Mouse (Mus musculus): Measurements from ENCODE around the gene Tnrc6c.

Gene Tnrc6c

DNA sequence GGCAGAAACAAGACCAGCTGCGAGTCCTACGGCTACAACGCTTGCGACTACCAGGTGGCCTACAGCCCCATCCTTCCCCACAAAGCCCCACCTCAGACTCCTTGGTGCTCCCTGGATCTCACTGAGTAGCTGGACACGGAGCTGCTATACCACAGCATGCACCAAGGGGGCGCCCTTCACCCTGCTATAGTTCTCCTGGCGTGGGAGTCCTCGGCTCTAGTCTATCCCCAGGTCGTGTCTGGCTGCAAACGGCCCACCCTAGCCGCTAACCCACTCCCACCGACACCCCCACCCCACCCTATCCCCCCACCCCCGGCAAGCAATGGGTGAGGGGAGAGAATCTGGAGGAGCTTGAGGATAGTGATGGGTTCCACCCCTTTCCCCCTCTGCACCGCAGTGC is 136.2 kb downstream of the Tnrc6c start:
- peak; percentile 83 for DNase-seq (ENCODE audit: low read depth, low spot score)

DNA sequence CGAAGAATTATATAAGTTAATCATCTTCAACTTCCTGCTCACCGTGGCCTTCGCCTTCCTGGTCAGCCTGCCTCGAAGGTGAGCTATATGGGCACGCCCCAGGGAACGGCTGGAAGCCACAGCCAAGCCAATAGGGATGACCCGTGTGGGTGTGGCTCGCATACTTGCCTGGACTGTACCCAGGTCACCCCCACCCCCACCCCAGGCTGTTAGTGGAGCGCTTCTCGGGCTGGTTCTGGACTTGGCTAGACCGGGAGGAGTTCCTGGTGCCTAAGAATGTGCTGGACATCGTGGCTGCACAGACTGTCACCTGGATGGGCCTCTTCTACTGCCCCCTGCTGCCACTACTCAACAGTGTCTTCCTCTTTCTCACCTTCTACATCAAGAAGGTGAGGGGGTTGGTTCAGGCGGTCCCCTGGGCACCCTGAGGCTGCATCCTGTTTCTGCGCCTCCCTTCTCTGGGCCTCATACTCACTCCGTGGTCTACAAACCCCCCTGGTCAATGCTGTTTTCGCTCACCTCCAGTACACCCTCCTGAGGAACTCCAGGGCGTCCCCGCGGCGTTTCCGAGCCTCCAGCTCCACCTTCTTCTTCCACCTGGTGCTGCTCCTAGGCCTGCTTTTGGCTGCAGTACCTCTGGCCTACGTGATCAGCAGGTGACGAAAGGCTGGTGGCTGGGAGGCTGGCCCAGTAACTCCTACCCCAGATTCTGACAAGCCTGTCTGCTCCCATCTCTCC is 136.8 kb downstream of the Tnrc6c start:
- peak; percentile 78 for DNase-seq (ENCODE audit: low read depth, low spot score)

DNA sequence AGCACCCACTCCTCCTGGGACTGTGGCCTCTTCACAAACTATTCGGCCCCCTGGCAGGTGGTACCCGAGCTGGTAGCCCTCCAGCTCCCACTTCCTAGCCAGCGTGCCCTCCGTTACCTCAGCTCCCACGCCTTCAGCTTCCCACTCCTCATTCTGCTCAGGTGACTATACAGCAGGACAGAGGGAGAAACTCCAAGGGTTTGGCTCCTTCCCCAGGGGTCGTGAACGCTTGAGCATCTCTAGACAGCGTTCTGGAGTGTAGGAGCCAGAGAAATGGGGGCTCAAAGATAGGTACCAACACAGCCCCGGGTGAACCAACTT is 137.3 kb downstream of the Tnrc6c start:
- no peak for DNase-seq (ENCODE audit: low read depth, low spot score)

DNA sequence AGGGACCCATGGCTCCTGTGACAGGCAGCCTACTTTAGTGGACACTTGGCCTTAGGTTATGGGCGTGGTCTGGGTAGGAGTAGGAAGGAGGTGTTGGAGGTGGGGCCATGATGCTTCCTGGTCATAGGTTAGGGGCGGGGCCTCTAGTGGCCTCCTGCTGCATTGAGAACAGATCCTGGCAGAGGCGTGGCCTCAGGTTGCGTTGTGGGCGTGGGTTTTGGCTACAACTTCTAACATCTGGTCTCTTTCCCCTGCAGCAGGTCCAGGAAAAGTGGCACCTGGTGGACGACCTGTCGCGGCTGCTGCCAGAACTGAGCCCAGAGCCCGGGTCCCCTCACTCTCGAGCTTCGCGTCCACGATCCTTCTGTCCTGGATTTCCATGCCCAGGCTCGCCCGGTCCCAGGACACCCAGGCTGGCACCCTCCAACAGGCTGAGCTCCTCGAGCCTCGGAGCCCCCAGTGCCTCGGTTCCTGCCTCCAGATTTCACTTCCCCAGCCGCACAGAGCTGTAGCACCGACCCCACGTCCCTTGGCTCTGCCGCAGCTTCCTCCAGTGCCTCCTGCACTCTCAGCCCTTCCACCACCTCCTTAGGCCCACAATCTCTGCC is 138.3 kb downstream of the Tnrc6c start:
- DNase-seq (ENCODE audit: low read depth, low spot score) = peak; percentile 98

DNA sequence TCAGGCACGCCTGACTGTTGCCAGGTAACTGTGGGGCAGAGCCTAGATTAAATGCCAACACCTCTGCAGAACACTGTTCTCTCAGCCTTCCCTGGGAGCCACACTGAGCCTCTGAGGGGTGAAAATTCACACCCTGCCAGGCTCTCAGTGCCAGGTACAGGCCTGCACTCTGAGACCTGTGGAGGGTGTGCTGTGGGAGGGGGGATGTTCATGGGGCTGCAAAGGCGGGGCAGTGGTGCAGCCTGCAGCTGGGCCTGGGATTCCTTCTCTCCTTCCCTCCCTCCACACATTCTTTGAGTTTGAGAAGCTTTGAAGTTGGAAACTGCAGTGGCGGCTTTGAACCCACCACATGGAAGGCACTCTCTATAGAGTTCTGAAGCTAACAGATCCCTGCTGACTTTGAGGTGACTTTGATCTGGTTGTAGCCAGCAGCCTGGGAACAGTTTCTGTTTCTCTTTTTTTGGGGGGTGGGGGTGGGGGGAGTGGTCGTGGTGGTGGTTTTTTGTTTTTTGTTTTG is 140.0 kb downstream of the Tnrc6c start:
- no peak for DNase-seq (ENCODE audit: low read depth, low spot score)

DNA sequence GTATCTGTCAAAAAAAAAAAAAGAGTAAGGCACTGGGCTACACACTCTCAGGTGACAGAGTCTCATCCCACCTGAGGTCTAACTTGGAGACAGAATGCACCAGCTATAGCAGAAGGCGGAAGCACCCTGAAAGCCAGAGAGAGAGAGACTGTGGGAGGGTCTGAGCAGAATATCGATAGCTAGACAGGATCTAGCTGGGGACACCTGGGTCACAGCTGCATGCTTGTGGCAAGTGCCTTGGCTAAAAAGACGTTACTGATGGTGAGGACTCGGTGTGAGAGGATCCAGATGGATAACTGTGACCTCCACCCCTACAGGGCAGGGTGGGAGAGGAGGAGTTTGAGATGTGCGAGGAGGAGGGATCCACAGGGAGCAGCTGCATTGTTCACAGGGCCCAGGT is 142.9 kb downstream of the Tnrc6c start:
- no peak for DNase-seq (ENCODE audit: low read depth, low spot score)

DNA sequence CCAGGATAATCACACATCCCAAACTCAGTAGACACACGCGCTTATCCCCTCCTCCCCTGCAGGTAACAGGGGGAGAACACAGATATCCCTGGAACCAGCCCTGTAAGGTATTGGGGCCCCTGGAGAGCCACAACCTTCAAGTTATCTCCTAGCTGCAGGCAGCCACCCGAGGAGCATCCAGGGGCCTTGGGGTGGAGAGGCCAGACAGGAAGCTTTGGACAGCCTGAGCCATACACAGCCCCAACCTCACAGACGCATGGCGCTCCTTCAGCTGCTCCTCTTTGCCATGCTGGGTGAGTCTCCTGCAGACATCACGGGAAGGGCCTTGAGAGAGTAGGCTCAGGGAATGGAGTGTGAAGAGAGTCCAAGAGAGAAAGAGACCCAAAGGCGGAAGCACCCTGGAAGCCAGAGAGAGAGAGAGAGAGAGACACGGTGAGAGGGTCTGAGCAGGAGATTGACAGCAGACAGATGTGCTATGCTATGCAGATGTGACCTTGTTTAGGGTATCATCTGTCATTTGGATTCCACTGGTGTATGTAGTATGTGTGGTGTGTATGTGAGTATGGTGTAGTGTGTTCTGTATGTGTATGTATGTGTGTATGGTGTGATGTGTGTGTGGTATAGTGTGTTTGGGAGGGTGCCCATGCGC is 143.5 kb downstream of the Tnrc6c start, which contains the start of gene 6030468B19Rik:
Gene 6030468B19Rik (plus strand): TSS at position 150 of the 649 bp plus-strand sequence.
- DNase-seq (ENCODE audit: low read depth, low spot score) = no peak

DNA sequence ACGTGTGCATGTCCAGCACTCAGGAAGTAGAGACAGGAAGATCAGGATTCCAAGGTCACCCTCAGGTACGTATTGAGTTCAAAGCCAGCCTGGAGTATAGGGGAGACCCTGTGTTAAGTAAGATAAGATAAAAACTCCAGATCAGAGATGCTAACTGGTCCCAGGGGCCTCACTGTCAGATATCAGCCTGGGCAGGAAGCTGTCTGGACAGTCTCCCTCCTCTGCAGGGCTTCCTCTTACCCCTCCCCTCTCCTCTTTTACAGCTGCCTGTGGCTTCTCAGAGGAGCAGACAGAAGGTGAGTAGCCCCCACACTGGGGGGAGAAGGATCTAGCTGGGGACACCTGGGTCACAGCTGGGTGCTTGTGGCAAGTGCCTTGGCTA is 144.1 kb downstream of the Tnrc6c start:
- no peak for DNase-seq (ENCODE audit: low read depth, low spot score)

DNA sequence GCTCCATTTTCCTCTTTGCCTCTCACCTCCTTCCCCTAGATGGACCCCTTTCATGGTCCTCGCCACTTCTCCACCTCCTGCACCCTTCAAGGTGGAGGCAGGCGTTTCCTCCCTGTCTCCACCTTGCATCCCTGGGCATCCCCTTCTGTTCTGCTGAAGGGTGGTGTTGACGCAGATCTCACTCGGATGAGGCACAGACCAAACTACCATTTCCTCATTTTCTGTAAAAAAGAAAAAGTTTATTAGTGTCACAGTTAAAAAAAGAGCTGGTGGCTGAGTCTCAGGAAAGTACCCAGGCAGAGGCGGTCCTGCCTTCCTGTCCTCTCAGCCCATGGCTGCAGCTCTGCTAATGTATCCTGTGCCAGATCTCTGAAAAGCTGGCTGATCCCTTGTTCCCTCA is 145.1 kb downstream of the Tnrc6c start:
- no peak for DNase-seq (ENCODE audit: low read depth, low spot score)

DNA sequence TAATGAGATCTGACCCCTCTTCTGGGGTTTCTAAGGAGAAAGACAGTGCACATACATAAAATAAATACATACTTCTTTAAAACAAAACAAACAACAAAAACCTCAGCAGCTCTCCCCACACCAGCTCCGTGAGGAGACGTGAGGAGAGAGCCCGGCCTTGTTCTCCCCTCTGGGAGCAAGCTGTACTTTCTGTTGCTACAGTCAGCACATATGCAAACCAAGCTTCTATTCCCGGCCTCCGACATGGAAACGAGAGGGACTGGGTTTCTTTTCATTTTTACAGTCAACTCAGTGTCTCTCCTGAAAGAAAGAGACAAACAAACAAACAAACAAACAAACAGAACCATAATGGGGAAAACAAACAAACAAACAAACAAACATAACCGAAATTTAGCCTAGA is 145.9 kb downstream of the Tnrc6c start:
- DNase-seq (ENCODE audit: low read depth, low spot score) = no peak

DNA sequence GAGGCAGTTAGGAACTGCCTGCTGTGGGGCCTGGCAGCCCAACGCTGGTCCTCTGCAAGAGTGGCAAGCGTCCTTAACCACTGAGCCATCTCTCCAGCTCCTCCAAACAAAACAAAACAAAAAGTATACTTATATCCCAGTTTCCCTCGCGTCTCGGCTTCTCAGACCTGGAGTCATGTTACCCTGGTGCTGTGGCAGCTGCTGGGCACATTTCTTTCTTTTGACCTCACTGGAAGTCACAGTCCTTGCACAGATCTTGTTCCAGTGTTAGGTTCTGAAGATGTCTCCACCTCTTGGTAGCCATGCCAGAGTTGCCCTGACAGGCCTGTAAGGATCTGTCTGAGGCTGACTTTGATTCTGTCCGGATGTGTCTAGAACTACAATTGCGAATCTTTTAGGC is 147.6 kb downstream of the Tnrc6c start:
- no peak for DNase-seq (ENCODE audit: low read depth, low spot score)

DNA sequence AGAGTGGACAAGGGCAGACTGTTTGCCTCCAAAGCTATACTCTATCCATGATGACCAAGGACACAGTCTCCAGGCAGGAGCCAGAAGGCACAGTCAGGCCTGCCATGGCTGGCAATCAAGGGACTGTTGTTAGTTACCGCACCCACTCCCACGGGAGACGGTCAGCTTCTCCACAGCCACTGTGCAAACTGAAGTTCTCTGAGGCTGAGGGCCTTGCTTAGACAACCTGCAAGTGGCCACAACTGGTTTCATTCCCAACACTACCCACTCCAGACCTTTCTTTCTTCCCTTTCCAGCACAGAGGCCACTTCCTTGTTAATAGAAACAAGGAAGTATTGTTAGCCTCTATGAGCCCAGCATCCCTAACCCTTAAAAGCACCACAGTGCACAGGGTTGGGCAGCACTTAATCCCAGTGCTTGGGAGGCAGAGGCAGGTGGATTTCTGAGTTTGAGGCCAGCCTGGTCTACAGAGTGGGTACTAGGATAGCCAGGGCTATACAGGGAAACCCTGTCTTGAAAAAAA is 149.1 kb downstream of the Tnrc6c start:
- DNase-seq (ENCODE audit: low read depth, low spot score) = no peak

DNA sequence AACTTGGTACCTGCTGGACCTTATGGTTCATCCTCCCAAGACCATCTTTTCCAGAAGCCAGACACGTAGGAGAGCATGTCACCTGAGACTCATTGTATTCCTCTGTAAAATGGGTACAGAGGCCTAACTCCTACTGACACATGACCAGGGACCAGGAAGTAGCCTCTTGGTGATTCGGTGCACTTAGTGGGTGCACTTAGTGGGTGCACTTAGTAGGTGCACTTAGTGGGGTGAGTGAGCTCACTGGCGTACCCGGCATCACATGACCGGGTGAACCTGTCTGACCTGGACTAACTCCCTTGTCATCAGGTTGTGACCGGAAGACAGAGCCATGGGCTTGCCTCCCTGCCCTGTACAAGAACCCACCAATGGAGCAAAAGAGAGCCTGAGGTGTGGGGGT is 152.7 kb downstream of the Tnrc6c start:
- DNase-seq (ENCODE audit: low read depth, low spot score) = no peak

DNA sequence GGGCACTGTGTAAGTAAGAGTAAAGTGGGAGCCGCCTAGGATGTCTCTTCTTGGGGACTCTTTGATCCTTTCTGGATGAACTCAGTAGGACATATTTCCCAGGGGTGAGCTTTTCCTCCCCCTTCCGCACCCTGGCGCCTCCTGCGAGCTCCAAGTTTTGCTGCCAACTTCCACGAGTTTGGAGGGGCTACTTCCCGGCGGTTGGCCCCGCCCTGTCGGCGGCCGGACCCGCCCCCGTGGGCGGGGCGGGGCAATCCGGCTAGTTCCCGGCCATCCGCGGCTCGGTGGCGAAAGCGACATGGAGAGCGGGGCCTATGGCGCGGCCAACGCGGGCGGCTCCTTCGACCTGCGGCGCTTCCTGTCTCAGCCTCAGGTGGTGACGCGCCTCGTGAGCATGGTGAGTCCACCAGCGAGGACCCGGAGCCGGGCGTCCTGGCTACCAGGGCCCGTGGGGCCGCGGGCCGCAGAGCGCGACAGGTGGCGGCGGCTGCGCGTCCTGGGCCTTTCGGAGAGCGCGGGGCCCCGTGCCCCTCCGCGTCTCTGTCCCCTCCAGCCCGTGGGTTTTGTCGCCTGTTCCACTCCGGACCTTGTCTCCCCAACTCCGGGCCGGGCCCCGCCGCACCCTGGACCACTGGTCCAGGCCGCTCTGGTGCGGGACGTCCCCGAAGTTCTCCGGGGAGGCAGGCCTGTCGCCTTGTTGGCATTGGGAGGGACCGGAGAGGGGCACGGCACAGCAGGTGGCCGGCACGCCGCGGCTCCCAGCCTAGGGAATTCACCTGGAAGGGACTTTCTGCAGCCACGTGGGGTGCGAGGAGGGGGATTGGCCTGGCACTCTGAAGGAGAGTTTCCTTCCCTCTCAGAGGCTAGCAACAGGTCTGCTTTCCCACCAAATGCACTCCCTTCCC is 155.6 kb downstream of the Tnrc6c start, which contains the start of the genes Gm20708 and Syngr2:
Gene Gm20708 (plus strand): TSS at position 262 of the 905 bp plus-strand sequence.
Gene Syngr2 (plus strand): TSS at position 262 of the 905 bp plus-strand sequence.
- peak; percentile 82 for DNase-seq (ENCODE audit: low read depth, low spot score)

DNA sequence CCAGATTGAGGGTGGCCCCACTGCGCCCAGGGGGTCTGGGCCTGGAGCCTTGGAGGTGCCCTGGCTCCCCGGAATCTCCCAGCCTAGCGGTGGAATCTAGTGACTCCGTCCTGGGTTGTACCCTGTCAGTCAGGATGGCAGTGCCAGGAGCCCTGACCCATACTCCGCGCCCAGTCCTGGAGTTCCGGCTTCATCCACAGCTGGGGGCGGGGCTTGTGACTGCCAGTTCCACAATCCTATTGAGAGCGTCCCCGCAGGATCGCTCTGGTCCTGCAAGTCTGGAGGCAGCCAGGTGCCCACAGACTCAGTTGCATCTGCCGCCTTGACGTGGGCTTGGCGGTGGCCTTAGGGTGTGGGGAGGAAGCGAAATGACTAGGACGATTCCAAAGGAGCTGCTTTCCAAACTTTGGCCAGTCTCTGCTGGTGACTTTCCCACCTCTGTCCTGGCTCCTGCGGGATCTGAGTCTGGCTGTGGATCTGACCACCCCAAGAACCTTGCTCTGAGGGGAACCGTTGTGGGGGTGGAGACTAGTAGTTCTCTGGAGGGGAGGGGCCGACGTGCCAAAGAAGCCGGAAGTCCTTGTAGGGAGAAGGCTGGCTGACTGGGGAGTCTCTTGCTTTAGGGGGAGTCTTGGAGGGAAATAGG is 156.4 kb downstream of the Tnrc6c start:
- DNase-seq (ENCODE audit: low read depth, low spot score) = peak; percentile 94
